Mouse (Mus musculus) spleen, postnatal 14 days (tissue): Measurements from ENCODE around the gene Slx4ip.

Source experiments
- DNase-seq, 2 experiments: peaks; one replicate each; pipeline ENCODE4 v3.0.0; 2021 to 2022; ENCODE audit warnings: low spot score in 2 of 2

Gene Slx4ip

DNA sequence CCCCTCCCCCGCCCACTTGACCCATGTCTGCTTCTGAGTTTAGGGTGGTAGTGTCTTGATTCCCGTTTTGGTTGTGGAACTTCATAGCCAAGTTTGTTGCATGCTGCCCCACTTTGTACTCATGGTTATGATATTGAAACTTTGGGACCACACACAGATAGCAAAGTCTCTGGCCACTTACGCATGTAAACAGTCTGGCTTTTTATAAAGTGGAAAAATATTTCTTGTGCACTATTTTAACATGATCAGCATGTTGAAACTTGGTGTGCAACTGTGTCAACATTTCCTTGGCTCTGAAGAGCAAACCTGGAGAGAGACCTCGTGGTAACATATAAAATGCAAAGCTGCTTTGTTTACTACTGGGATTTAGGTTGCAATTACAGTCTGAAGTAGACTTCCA, 56.5 kb downstream of the Slx4ip start:
- DNase-seq, result no peak

GRCm38 (mm10) chr2:136947937-136948336, 56.9 kb downstream of the Slx4ip start:
- DNase-seq, result no peak

GRCm38 (mm10) chr2:136952238-136952637, 61.2 kb downstream of the Slx4ip start:
- no peak for DNase-seq

- DNase-seq, result no peak
These were observed 64.9 kb downstream of the Slx4ip start for GRCm38 (mm10) chr2:136955726-136956571.

GRCm38 (mm10) chr2:136958697-136959096, 67.7 kb downstream of the Slx4ip start:
- no peak for DNase-seq

- DNase-seq, result no peak
These were observed 84.8 kb downstream of the Slx4ip start for GRCm38 (mm10) chr2:136975774-136976173.

DNA sequence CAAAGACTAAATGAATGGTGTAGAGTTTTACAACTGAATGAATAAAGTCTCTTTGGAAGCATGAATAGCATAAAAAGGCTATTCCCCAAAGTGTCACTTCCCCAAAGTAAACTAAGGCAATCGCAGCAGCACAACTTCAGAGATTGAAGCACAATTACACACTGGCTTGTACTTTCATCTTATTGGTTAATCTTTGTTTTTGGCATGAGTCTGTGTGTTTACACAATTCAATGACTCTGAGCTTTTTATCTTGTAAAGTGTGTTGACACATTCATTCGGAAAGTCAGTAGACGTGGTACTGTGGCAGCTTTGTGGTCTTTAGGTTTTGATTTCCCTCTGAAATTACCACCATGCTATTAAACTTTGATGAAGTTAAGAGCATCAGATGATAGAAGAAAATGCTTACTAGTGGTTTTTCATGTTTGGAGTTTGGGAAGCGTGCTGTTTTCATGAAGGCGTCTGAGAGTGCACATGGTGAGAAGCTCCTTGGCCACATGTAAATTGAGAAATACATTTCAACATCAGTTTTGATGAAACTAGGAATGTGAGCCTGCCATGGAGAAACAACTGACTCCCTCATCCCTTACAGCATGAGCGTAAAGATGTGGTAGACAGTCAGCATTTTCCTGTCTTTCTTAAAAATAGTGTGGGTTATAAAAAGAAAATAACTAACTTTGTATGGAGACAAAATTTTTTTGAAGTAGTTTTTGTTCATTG, 88.2 kb downstream of the Slx4ip start:
- no peak for DNase-seq

- no peak for DNase-seq
These were observed 90.3 kb downstream of the Slx4ip start for GRCm38 (mm10) chr2:136981062-136981879.

- DNase-seq, result no peak
These were observed 92.9 kb downstream of the Slx4ip start for GRCm38 (mm10) chr2:136983959-136984358.

DNA sequence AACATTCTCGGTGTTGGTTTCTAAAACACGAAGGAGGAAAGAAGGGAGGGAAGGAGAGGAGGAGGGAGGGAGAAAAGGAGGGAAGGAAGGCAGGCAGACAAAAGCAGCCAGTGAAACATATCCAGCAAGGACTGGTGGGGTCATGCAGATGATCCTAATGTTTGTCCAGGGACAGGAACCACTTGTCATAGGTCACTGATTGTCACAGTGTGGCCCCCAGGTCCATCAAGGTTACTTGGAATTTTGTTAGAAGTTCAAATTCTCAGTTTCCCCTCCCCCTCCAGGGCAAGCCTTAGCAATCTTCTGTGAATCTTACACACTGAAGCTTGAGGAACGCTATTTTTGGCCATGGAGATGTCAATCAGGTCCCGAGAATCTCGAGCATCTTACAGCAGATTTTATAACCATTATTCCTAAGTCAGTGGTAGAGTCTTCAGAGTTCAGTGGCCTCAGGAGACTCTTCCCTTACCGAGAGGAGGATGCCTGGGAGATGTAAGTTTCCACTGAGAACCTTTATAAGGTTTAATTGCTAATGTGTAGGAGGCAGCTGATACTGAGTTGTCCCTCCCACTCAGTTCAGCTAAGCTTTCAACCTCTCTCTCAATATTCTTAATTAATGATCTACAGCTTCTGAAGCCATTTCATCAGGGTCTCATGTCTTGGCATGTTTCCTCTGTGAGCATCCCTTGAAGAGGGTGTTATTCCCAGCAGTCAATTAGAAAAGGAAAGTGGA, 95.1 kb downstream of the Slx4ip start:
- DNase-seq, result no peak

DNA sequence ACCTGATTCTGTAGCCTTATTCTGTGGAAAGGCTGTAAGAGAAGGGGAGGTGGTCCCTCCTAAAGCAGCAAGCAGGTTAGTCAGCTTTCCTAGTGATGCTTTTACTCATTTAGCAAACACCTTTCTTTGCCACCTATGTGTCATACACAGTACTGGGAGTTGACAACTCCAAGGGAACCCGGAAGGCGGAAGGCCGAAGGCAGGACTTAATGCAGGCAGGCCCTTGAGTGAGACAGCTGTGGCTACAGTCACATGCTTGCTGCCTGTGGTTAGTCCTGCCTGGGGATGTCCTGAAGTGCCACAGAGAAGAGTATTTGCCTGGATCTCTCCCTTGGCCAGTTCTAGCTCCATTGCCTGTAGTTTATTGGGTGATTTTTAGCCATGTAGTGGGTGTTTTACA, 102.1 kb downstream of the Slx4ip start:
- no peak for DNase-seq

GRCm38 (mm10) chr2:136997104-136997503, 106.1 kb downstream of the Slx4ip start:
- no peak for DNase-seq

- DNase-seq, result no peak
These were observed 111.0 kb downstream of the Slx4ip start for GRCm38 (mm10) chr2:137002031-137002430.

DNA sequence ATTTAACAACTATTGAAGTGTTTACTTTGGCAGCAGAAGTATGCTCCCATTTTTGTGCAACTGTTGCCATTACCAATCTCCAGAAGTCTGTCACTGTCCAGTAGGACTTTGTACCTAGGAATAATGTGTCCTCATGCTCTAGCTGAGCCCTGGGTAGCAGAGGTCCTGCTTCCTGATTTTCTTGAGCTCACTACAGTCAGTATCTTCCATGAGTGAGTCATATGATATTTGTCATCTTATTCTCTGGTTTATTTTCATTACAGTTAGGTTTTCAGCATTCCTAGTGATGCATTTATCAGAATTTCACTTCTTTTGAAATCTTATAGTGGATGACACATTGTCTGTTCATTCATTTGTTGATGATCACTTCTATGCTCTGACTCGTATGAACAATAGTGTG, 115.6 kb downstream of the Slx4ip start:
- DNase-seq, result no peak

DNA sequence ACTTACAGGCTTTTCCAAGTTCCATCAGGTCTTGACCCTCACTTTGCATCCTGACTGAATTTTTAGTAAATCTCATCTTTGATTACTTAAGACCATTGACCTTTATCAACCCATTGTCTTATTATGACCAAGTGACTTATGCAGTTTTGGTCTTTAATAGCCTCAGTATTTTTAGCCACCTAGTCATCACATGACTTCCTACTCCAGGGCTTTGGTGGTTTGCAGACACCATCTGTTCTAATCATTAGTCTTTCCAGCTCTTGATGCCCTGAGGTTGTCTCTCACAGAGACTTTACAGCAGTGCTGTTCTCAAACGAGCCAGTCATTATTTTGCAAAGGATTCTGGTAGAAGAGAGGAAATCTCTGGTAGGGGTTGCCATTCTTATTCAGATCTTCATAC, 121.0 kb downstream of the Slx4ip start:
- no peak for DNase-seq

DNA sequence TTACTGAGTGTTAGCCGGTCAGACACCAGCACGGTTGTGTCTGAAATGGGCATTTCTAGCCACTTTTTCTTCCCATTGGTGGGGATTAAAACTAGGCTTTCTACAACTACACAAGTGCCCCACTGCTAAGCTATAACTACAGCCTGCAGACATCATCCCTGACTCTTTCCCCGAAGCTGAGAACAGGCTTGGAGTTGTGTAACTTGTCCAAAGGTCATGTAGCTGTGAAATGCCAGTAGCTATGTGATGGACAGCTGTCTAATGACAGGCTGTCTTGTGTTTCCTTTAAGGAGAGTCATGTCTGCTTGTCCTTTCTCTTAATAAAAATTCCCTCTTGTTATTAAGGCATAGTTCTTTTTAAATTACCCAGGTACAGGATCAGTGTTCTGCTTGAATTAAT, 122.1 kb downstream of the Slx4ip start:
- no peak for DNase-seq

- DNase-seq, result no peak
These were observed 122.9 kb downstream of the Slx4ip start for GRCm38 (mm10) chr2:137013811-137014350.

DNA sequence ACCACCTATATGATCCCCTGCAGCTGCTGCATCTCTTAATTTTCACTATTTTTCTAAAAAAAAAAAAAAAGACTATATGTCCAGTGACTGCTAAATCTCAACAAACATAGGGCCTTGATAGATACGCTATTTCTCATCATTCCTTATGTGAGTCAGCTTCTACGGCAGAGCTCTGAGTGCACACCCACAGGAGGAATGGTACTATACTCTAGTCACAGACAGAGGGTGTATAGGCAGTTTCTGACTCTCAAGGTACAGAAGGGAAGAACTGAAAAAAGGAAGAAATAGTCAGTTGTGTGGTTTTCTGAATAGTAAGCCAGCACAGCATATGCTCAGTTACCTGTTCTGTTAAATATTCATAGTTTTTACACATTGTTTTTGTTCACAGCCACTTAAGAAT, 123.4 kb downstream of the Slx4ip start:
- no peak for DNase-seq

- no peak for DNase-seq
These were observed 153.1 kb downstream of the Slx4ip start for GRCm38 (mm10) chr2:137044122-137044521.

GRCm38 (mm10) chr2:137049367-137049766, 158.3 kb downstream of the Slx4ip start:
- no peak for DNase-seq

DNA sequence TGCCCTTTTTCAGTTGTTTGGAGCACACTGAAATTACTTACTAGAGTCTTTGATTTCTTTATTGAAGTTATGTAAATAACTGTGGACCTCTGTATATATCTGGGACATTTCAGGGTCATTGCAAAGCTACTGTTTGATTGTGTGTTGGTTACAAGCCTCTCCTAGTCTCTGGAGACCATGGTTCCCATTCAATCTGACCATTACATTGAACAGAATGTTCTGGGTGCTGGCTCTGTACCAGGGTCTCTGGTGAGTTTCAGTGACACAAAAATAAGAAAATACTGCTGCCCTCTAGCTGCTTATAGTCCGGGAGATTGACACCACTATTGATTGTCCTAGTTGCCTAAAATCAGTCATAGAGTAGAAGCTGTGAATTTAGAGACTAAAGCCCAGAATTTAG, 158.9 kb downstream of the Slx4ip start:
- DNase-seq, result no peak
